Mouse (Mus musculus) lung, postnatal 0 days (tissue): Measurements from ENCODE around the gene Mzt1. TPM values are rescaled to one million over a fixed set of nuclear protein-coding genes. Genes with fewer than 3 reads are reported as not detected.

Experiments
- ATAC-seq: fragments of 200-750 bp; cut with Nextera tagmentation; 2 replicates; pipeline ENCODE4 v1.8.0; 2017; ENCODE audit warnings: moderate library complexity
- DNase-seq: peaks from one replicate; pipeline ENCODE4 v3.0.0-alpha.2; 2016; ENCODE audit warnings: low spot score
- H3K27ac ChIP-seq: fragments of 300-500 bp; sonication (generic); 2 replicates; pipeline ENCODE4 v1.5.1; 2014; ENCODE audit warnings: antibody characterized with exemption, mild to moderate bottlenecking, low read length, mixed read lengths
- H3K27me3 ChIP-seq: fragments of 300-500 bp; sonication (generic); replicated peaks from 2 replicates; pipeline ENCODE4 v1.6.1; 2014; ENCODE audit warnings: low read length, mixed read lengths; ENCODE audit not compliant: insufficient read depth
- H3K36me3 ChIP-seq: fragments of 300-500 bp; sonication (generic); 2 replicates; pipeline ENCODE4 v1.6.1; 2014; ENCODE audit warnings: low read length, mixed read lengths; ENCODE audit not compliant: insufficient read depth
- H3K4me1 ChIP-seq: fragments of 300-500 bp; sonication (generic); 2 replicates; pipeline ENCODE4 v1.6.1; 2014; ENCODE audit warnings: antibody characterized with exemption, low read depth, low read length, mixed read lengths; ENCODE audit not compliant: insufficient read depth
- H3K4me2 ChIP-seq: fragments of 300-500 bp; sonication (generic); replicated peaks from 2 replicates; pipeline ENCODE4 v1.6.1; 2014; ENCODE audit warnings: low read depth, mild to moderate bottlenecking, low read length, moderate library complexity, mixed read lengths
- H3K4me3 ChIP-seq: fragments of 300-500 bp; sonication (generic); 2 replicates; pipeline ENCODE4 v1.5.1; 2014; ENCODE audit warnings: low read depth, low read length
- H3K9ac ChIP-seq: fragments of 300-500 bp; sonication (generic); replicated peaks from 2 replicates; pipeline ENCODE4 v1.6.1; 2014; ENCODE audit warnings: low read depth, mild to moderate bottlenecking
- H3K9me3 ChIP-seq: fragments of 300-500 bp; sonication (generic); 2 replicates; pipeline ENCODE4 v1.6.1; 2016; ENCODE audit warnings: low read length, mixed read lengths
- CTCF ChIP-seq: IDR thresholded peaks from 2 replicates; pipeline ENCODE4 v1.5.1; 2016; ENCODE audit warnings: antibody characterized with exemption, mild to moderate bottlenecking
- EP300 ChIP-seq: IDR thresholded peaks from 2 replicates; pipeline ENCODE4 v1.6.1; 2016; ENCODE audit warnings: antibody characterized with exemption, mild to moderate bottlenecking, control low read depth
- WGBS: fragments of 180-500 bp; shearing (Covaris S2); extraction: QIAGEN DNeasy Blood & Tissue Kit; methylation state at CpG from one replicate; pipeline ENCODE4 v1.1.7; 2014; 5-methylcytosine and 5-hydroxymethylcytosine counted together
- polyA plus RNA-seq: library from polyadenylated mRNA; unstranded; fragments of >200 nt; fragmentation: Nextera tagmentation; extraction: Ambion mirVana; gene quantifications from 2 replicates; pipeline ENCODE4 v1.2.1, GENCODE M21; 2015

The Mzt1 gene
- polyA plus RNA-seq, 1 experiment from 2014 or later = 45.0 TPM

DNA sequence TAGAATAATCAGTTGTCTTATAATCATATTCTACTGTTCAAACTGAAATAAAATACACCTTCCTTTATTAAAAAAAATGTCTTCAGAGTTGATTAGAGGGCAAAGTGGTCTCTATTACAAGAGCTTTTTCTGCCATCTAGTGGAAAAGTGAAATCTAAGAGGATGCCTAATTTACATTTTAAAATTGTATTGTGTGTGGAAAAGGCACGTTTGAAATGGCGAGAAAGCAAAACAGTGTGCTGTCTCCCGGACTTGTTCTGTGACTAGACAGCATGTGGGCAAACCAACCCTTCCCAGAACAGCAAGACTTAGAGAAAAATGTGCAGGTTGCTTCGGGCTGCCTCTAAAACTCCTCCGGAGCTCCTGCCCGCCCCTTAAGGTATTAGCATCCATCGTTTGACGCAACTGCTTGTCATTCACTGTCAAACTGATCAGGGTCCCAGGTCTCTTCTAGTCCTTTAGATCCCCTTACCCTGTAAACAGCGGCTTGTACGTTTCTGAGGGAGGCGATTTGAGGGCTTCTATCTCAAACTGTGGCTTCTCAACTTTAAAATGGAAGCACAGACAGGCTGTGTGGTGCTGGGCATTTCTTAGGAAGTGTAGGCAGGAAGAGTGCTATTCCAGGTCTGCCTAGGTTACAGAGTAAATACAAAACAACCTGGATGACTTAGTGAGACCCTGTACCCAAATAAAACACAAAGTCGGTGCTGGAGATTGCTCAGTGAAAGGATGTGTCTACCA lies 23.4 kb downstream of the Mzt1 start:
- Histone ChIP-seq H3K27ac (no peak overlapping the region), H3K27me3 (no peaks in the 10 kb centered on the region), H3K4me2 (peak overlapping the region; percentile 31; the same call in 1 of the 2 replicates), H3K36me3 (no peaks in the 10 kb centered on the region), H3K9ac (no peak overlapping the region), H3K4me3 (no peak overlapping the region), H3K9me3 (no peaks in the 10 kb centered on the region), H3K4me1 (no peaks in the 10 kb centered on the region)
- ATAC-seq (no peak), DNase-seq (peak; percentile 36)
- 41% methylated on average over 12 of the region's 12 CpGs for WGBS
- TF ChIP-seq EP300 (no peak), CTCF (peak; percentile 46)

DNA sequence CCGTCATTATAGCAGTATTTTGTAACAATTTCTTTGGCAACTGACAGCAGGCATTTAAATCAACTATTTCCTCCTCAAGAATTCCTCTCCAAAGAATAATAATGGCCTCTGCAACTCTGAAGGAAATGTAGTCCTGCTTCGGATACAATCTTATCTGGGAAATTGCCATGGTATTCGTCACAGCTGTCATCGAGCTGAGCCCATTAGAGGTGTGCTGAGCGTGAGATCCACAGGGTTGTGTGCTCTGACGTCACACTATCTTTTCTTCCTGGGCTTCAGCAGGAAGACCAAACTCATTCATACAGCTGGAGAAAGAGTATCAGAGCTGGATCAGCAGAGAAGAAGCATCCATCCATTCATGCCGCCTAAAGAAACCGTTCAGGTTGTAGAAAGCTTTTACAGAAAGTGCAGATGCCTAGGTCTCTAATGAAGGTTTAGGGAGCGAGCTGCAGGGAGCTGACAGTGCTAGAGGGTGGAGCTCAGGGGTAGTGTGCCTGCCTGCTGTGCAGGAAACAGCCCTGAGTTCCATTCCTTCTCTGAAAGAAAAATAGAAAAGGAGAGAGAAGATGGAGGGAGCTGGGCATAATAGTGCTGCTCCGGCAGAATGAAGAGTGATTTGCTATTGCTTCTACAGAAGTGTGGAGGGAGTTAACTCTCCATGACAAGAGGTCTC lies 26.7 kb downstream of the Mzt1 start:
- no peak for ATAC-seq
- Histone ChIP-seq H3K36me3 (no peaks in the 10 kb centered on the region), H3K4me1 (no peaks in the 10 kb centered on the region), H3K9ac (no peak overlapping the region), H3K27ac (no peak overlapping the region), H3K9me3 (no peaks in the 10 kb centered on the region), H3K27me3 (no peaks in the 10 kb centered on the region), H3K4me2 (no peak overlapping the region), H3K4me3 (no peak overlapping the region)
- 36% methylated on average over 10 of the region's 10 CpGs for WGBS
- DNase-seq = no peak
- no peak for TF ChIP-seq CTCF
- no peak for TF ChIP-seq EP300

DNA sequence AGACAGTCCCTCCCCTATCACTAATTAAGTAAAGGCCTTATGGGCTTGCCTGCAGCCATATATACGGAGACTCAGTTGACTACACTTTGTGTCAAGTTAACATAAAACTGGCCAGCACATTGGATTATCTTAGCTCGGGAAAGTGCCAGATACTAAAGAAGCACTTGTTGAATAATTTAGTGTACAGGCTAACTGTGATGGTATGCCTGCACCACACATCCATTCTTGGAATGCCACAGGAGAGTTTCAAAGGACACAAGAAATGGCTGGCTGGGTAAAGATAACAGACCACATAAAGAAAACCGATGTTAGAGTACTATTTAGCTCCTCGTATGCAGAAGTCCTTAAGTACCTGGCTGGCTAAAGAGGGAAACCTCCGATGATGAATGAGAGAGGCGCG lies 27.2 kb downstream of the Mzt1 start:
- no peaks in the 10 kb centered on the region for H3K36me3 ChIP-seq
- H3K4me3 ChIP-seq = no peak overlapping the region
- no peak for ATAC-seq
- no peaks in the 10 kb centered on the region for H3K27me3 ChIP-seq
- no peak for DNase-seq
- no peak overlapping the region for H3K27ac ChIP-seq
- H3K4me1 ChIP-seq = no peaks in the 10 kb centered on the region
- H3K9me3 ChIP-seq = no peaks in the 10 kb centered on the region
- no peak overlapping the region for H3K9ac ChIP-seq
- WGBS = 73% methylated on average over 7 of the region's 7 CpGs
- H3K4me2 ChIP-seq = no peak overlapping the region
- TF ChIP-seq EP300 (no peak), CTCF (no peak)

DNA sequence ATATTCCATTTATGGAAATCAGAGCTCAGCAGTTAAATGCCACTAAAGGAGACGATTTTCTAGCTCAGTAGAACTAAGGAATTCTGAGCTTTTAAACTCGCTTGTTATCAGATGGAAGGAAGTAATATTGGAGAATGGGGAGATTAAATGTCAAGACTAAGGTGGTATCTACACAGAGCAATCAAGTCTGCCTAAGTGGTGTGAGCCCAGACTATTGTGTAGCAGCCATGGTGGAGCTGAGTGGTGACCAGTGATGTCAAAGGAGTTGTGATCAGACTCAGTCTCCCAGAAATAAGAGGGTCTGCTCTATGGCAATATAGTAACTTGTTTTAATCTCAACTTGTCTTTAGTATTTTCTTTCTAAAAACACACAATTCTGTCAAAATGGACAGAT lies 35.0 kb downstream of the Mzt1 start:
- Histone ChIP-seq H3K9ac (no peak overlapping the region), H3K4me3 (no peak overlapping the region), H3K4me1 (peaks cover 3% of the 10 kb centered on the region; the same call in 1 of the 2 replicates), H3K4me2 (peak overlapping the region; percentile 19; the same call in 1 of the 2 replicates), H3K27me3 (no peaks in the 10 kb centered on the region), H3K36me3 (no peaks in the 10 kb centered on the region), H3K9me3 (no peaks in the 10 kb centered on the region), H3K27ac (no peak overlapping the region)
- 15% methylated on average over 2 of the region's 2 CpGs for WGBS
- no peak for DNase-seq
- TF ChIP-seq EP300 (no peak), CTCF (no peak)
- ATAC-seq = no peak

DNA sequence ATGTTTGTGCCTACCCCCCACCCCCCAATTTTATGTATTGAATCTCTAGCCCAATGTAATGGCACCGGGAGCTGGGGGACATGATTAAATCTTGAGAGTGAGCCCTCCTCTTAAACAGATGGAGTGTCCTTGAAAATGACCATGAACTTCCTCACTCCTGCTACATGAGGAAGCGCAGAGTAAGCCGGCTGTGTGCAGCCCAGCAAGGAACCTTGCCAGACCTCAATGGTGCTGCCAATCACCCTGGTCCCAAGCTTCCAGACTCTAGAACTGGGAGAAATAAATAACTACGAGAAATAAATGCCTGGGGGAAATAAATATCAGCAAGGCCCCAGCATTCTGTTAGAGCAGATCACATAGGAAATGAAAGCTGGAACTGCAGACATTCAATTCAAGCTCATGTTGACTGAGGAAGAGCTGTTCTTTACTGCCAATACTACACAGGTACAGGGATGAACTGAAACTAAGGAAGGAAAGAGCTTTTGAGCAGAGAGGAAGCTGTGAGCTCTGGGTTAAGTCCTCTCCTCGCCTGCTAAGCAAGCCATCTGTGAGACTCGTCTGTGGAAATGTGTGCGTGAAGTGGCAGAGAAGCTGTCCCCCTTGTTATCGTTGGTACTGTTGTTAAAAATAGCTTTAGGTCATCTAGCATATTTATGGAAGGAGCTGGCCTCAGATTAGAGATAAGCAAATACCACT lies 35.6 kb downstream of the Mzt1 start:
- no peak for ATAC-seq

DNA sequence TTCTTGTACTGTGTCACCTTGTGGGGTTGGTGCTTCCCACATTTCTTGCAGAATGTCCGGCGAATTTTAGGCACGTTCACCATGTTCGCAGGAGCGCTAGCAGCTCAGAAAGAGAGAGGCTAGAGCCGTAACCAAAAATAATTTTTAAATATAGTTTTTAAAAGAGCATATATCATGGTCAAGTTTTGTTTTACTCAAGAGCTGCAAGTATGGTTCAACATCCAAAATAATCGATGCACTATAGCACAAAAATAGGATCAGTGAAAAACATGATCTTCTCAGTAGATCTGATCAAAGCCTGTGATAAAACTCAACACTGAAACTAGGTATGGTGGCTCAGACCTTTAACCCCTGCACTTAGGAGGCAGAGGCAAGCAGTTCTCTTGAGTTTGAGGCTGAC lies 51.7 kb downstream of the Mzt1 start, which contains the start of gene Rpl36a-ps1:
Rpl36a-ps1 (minus strand) TSS at position 101 of the 400 bp plus-strand sequence.
- no peak for TF ChIP-seq CTCF
- TF ChIP-seq EP300 = no peak
- no peak within 1 kb of the TSS for H3K9ac ChIP-seq
- 95% methylated on average over 7 of the region's 7 CpGs for WGBS
- H3K27ac ChIP-seq = no peak within 1 kb of the TSS
- ATAC-seq (no peak), DNase-seq (no peak)
- H3K4me3 ChIP-seq = no peak within 1 kb of the TSS
- H3K4me1 ChIP-seq = no peaks in the 10 kb centered on the region
- H3K9me3 ChIP-seq = no peaks in the 10 kb centered on the region
- no peaks in the 10 kb centered on the region for H3K27me3 ChIP-seq
- H3K36me3 ChIP-seq = no peaks in the 10 kb centered on the region
- H3K4me2 ChIP-seq = no peak within 1 kb of the TSS

More for the DNA sequence above, 35.6 kb downstream of the Mzt1 start:
- Histone ChIP-seq H3K36me3 (no peaks in the 10 kb centered on the region), H3K9ac (no peak overlapping the region), H3K4me3 (no peak overlapping the region), H3K27me3 (no peaks in the 10 kb centered on the region), H3K9me3 (no peaks in the 10 kb centered on the region), H3K27ac (no peak overlapping the region), H3K4me1 (peaks cover 3% of the 10 kb centered on the region; the same call in 1 of the 2 replicates), H3K4me2 (peak overlapping the region; percentile 19; the same call in 1 of the 2 replicates)
- no peak for TF ChIP-seq EP300
- no peak for TF ChIP-seq CTCF
- DNase-seq = no peak
- WGBS = 28% methylated on average over 8 of the region's 8 CpGs
